Mouse (Mus musculus) mouse trophoblast stem cell (cell line): ENCODE measurements around the gene Prss41.
"Not testable (repeated sequence)": the region's sequence is repeated elsewhere in the genome, so short reads cannot be mapped to it uniquely, and the experiment has no call there.

Source experiments
- in situ Hi-C, 2 experiments: fragments of 300-500 bp; cut with MseI, MboI; formaldehyde crosslinking; loops; 2 replicates in 1 of 2; 3 replicates in 1 of 2; pipeline ENCODE4 v1.15.1; 2025

The Prss41 gene

GRCm38 (mm10) chr17:23843812-23844273 is at the start of gene Prss41, which contains the start of gene Prss32:
Gene Prss41 (minus strand): TSS chr17:23844172.
Gene Prss32 (plus strand): TSS chr17:23843855.
- in situ Hi-C loops: no loop called here

DNA sequence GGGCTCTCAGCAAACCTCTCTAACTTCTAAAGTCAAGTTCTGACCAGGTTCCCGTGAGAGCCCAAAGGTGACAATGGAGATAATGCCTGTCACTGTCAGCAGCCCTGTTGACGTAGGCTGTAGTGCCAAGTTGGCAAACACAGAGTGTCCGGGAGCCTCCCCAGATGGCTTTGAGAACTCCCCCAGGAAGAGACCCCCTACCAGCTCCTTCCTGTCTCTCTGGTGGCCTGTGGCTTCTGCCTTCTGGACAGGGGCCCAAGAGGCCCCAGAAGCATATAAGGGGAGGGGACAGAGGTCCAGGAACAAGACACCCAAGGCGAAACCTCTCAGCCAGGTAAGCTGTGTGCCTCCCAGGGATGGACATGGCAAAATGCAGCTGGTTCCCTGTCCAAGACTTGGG is 36.6 kb upstream of the Prss41 start, which contains the start of the genes Dcpp1 and Dcpp2:
TSS of gene Dcpp1 (plus strand) at position 301 of the 400 bp plus-strand sequence.
TSS of gene Dcpp2 (plus strand) at position 305 of the 400 bp plus-strand sequence.
- in situ Hi-C loops: not testable (repeated sequence)

DNA sequence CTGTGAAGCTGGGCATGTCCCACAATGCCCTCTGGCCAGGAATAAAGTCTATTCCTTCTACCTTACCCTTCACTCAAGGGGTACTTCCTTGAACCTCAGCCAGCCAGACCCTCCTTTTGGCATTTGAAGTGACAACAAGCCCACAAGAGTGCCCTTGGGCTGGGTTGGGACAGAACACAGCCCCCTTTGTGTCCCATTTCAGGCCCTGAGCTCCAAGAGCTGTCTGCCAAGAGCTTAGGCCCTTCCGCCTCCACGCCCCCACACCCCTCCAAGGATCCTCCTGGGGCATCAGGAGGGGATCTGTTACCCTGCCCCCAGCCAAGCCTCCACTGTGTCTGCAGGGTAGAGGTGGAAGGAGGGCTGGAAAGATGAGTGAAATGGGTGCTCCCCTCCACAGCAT is 33.2 kb upstream of the Prss41 start:
- in situ Hi-C loops: no loop called here

- in situ Hi-C loops: no loop called here
Observed at GRCm38 (mm10) chr17:23876741-23877140, 32.8 kb upstream of the Prss41 start.

DNA sequence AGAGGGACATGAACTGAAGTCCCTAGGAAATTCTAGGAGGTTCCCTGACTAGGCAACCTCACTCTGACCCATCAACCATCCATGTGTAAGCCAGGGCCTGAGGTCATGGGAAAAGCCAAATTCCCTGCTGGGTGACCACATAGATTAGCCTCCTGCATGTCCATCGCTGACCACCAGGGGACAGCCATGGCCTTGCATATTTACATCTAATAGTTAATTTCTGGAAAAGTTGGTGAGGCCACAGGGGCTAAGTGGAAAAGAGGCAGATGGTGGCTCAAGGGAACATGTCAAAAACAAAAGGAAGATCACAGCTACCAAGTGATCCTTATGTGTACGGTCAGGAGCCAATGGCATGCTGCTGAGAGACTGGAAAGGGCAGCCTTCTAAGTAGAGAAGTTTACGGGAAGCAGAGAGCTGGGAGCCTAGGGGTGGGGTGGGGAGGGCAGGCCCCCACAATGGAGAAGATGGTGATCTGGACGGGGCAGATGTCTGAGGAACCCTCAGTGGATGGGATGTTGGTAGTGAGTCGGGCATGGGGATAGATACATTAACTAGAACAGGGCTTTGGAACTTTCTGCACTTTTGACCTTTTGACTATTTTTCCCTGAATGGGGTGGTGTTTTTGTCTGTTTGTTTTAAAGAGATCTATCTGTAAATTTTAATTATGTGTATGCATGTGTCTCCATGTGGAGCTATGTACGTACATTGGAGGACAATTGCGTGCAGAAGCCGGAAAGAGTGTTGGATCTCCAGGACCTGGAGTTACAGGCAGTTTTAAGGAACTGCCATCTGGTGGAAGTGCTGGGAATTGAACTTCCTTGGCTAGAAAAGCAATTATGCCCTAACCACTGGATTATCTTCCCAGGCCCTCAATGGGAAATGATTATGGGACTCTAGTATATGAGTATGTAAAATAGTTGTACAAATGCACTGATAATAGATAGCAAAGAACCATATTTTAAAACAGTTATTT is 30.2 kb upstream of the Prss41 start:
- in situ Hi-C loops: no loop called here

DNA sequence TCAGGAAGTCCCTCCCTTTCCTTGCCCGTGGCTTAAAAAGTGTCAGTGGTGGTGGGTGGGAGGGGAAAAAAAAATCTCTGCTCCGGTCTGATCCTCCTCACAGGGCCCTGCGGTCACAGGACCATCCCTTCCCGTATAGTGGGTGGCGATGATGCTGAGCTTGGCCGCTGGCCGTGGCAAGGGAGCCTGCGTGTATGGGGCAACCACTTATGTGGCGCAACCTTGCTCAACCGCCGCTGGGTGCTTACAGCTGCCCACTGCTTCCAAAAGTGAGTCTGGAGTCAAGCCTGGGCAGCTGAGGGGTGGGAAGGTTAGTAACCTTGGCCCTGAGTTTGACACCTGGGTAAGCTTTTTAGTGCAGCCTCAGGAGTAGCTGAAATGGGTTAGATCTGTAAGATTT is 24.5 kb upstream of the Prss41 start:
- in situ Hi-C loops: loop anchor here in 1 of 2 experiments (5.0 kb wide), 1 partner anchor 94 kb away; no protein-coding TSS in a partner anchor

- in situ Hi-C loops: loop anchor here in 1 of 2 experiments (5.0 kb wide), 1 partner anchor 95 kb away; no protein-coding TSS in a partner anchor
Observed at GRCm38 (mm10) chr17:23867756-23868155, 23.8 kb upstream of the Prss41 start, which contains the start of gene Prss21. Gene Prss21 (plus strand): TSS chr17:23868056.

- in situ Hi-C loops: no loop called here
Observed at GRCm38 (mm10) chr17:23862926-23863325, 19.0 kb upstream of the Prss41 start.

DNA sequence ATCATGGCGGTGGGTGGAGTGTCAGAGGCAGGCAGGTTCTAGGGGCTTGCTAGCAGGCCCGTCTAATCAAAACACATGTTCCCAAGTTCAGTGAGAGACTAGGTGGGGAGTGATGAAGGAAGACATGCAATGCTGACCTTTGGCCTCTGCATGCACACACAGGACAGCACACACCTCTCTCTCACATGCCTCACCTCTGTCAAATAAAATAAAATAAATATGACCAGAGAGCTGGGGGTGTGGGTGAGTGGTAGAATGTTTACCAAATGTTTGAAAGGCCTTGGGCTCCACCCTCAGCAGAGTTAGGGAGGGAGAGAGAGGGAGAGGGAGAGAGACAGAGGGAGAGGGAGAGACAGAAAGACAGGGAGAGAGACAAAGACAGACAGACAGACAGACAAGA is 13.9 kb upstream of the Prss41 start:
- in situ Hi-C loops: loop anchor here in 1 of 2 experiments (5.0 kb wide), 1 partner anchor 104 kb away; no protein-coding TSS in a partner anchor

DNA sequence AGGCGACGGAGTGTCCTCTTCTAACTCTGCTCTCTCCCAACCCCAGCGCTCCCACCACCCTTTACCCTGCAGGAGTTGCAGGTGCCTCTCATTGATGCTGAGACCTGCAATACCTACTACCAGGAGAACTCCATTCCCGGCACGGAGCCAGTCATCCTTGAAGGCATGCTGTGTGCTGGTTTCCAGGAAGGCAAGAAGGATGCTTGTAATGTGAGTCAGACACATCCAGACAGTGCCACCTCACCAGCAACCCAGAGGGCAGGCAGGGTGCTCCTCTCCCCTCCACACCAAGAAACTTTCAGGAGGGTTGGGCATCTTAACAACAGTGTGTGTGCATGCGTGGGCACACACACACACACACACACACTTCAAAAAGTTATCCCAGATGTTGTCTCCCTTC is 13.2 kb upstream of the Prss41 start:
- in situ Hi-C loops: loop anchor here in 1 of 2 experiments (5.0 kb wide), 1 partner anchor 105 kb away; no protein-coding TSS in a partner anchor

GRCm38 (mm10) chr17:23854229-23854765 is 10.3 kb upstream of the Prss41 start:
- in situ Hi-C loops: no loop called here

GRCm38 (mm10) chr17:23853292-23853691 is 9.3 kb upstream of the Prss41 start:
- in situ Hi-C loops: no loop called here

GRCm38 (mm10) chr17:23850853-23851749 is 7.1 kb upstream of the Prss41 start:
- in situ Hi-C loops: no loop called here

GRCm38 (mm10) chr17:23850028-23850427 is 6.1 kb upstream of the Prss41 start:
- in situ Hi-C loops: no loop called here

GRCm38 (mm10) chr17:23843141-23843811 is 696 bp downstream of the Prss41 start:
- in situ Hi-C loops: no loop called here

DNA sequence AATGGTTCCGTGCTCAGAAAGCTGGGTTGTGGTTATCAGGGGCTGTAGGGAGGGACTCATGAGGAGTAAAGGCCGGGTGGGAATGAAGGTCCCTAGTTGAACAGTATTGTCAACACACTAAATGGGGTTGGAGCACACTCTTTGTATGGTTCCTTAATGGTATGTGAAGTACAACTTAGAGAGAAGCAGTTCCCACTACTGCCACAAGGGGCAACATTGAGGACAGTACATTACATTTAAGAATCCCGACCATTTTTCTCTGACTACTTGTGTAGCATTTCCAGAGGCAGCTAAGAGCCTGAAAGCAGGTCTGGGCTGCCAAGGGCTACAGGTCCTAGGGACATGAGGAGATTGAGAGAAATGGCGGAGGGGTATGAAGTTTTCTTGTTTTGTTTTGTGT is 2.8 kb downstream of the Prss41 start:
- in situ Hi-C loops: no loop called here

DNA sequence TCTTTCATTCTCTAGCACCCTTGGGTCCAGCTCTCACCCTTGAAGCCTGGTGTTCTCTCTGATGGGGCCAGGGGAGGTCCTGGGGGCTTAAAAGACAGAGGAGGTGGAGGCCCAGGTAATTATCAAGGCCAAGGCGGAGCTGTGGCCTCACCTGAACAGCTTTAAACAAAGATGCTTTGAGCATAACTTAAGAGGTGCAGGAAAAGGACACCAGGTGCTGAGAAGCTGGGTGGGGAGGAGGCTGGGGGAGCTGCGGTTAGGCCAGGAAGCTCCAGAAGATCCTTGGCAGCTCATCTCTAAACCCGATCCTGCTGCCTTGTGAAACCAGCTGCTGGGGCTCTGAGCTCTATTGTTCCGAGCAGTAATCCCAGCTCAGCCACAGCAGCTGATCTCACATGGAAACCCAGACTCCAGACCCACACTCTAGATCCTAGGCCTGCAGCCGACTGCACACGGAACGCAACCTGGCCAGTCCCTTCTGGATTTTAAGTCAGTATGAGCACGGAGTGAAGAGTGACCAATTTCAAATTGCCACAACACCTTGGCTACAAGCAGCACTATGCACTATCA is 7.9 kb downstream of the Prss41 start, which contains the start of gene Prss33:
TSS of gene Prss33 (minus strand) at position 51 of the 570 bp plus-strand sequence.
- in situ Hi-C loops: no loop called here

DNA sequence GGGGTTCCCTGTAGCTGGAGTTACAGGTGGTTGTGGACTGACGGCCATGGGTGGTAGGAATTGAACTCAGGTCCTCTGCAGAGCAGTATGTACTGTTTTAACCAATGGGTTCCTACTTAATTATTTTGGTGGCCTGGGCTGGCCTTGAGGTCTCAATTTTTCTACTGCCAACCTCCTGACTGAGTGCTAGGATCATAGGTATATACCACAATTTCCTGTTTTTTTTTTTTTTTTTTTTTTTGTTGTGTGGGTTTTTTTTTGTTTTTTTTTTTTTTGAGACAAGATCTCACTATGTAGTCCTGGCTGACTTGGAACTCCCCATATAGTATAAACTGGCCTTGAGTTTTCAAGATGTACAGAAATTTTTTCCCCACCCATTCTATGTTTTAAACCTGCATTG is 12.8 kb downstream of the Prss41 start:
- in situ Hi-C loops: no loop called here

GRCm38 (mm10) chr17:23829064-23829619 is 14.8 kb downstream of the Prss41 start, which contains the start of gene Elob:
Gene Elob (minus strand): TSS chr17:23829136.
- in situ Hi-C loops: no loop called here
